In genomic region chr15:5194931-5195330, GRCm38 (mm10) we compare ENCODE assay signal across 20 mouse cellular contexts. TPM values are rescaled to one million over a fixed set of nuclear protein-coding genes. Genes with fewer than 3 reads are reported as not detected.
A peak's percentile ranks its signal among the peaks of the same experiment; 100 is the strongest.
DNase-seq lines count a peak whose midpoint lies in the region; ATAC-seq and TF ChIP-seq lines count a peak whose summit lies in the region.
"Had no signal": no experiment of that assay in that cellular context is flagged by ENCODE, and none has a peak within 500 bp of the region (broad histone marks: within the 10 kb centered on the region; RNA-seq: fewer than 3 reads in every experiment).

No protein-coding gene starts in this region.

- H3K36me3 ChIP-seq in kidney, adult 2 months (ENCODE audit: control insufficient read depth, insufficient read depth, low read length): no peaks in the 10 kb centered on the region; the same call in 1 of the 2 replicates
- peaks cover 35% of the 10 kb centered on the region for H3K36me3 ChIP-seq in kidney, embryonic 15.5 days
- H3K36me3 ChIP-seq in small intestine, adult 2 months (ENCODE audit: control insufficient read depth, insufficient read depth, low read length): peaks cover 8% of the 10 kb centered on the region
- H3K36me3 ChIP-seq in stomach, postnatal 0 days (ENCODE audit: control insufficient read depth, insufficient read depth, low read length): no peaks in the 10 kb centered on the region

- DNase-seq in kidney, adult 2 months: peak; percentile 36
- DNase-seq in kidney, postnatal 36 days: peak; percentile 22 to 43
- no peak for DNase-seq in kidney, adult 11 months
- DNase-seq in stomach, postnatal 0 days (ENCODE audit: low spot score): no peak
- DNase-seq: cerebellum, adult 18-20 months; cerebellum, adult 9-11 months; cerebellum, postnatal 36 days; forebrain, postnatal 0 days; gastrocnemius, adult 2 months; gastrocnemius, postnatal 25 days; heart, postnatal 4 days had no signal

- no peaks in the 10 kb centered on the region for H3K27me3 ChIP-seq in kidney, adult 2 months (replicated peaks; ENCODE audit: control insufficient read depth, insufficient read depth, low read length)
- no peaks in the 10 kb centered on the region for H3K27me3 ChIP-seq in kidney, embryonic 15.5 days
- H3K27me3 ChIP-seq in small intestine, adult 2 months (ENCODE audit: control insufficient read depth, insufficient read depth, low read length): no peaks in the 10 kb centered on the region
- no peaks in the 10 kb centered on the region for H3K27me3 ChIP-seq in stomach, postnatal 0 days (ENCODE audit: control insufficient read depth, insufficient read depth, low read length)
- H3K27me3 ChIP-seq: forebrain, embryonic 13.5 days; heart, embryonic 15.5 days; hindbrain, embryonic 12.5 days had no signal

- no peak for TF ChIP-seq CTCF in kidney, adult 2 months (conservative IDR thresholded peaks at IDR 0.05; ENCODE audit: insufficient read depth, insufficient read length, low read depth, low read length)
- TF ChIP-seq CTCF in small intestine, adult 2 months (IDR thresholded peaks at IDR 0.05; ENCODE audit: extremely low read depth, insufficient read length, insufficient replicate concordance, low read depth, low read length): no peak
- no peak for TF ChIP-seq CTCF in stomach, postnatal 0 days (IDR thresholded peaks at IDR 0.05; ENCODE audit: low read depth)

- WGBS in kidney, adult 2 months: 79% methylated on average over 9 of the region's 9 CpGs
- WGBS in kidney, embryonic 15.5 days: 76% methylated on average over 9 of the region's 9 CpGs
- 77% methylated on average over 9 of the region's 9 CpGs for WGBS in small intestine, adult 2 months
- 77% methylated on average over 9 of the region's 9 CpGs for WGBS in stomach, postnatal 0 days

- TF ChIP-seq EP300 in stomach, postnatal 0 days (optimal IDR thresholded peaks at IDR 0.05): no peak

- H3K27ac ChIP-seq in kidney, adult 2 months (ENCODE audit: insufficient read depth, low read depth, low read length): no peak overlapping the region
- H3K27ac ChIP-seq in kidney, embryonic 15.5 days: no peak overlapping the region
- peak overlapping the region; percentile 26; the same call in 1 of the 2 replicates for H3K27ac ChIP-seq in small intestine, adult 2 months (ENCODE audit: insufficient read depth, low read depth, low read length)
- peak overlapping the region; percentile 78 for H3K27ac ChIP-seq in stomach, postnatal 0 days (replicated peaks)
- H3K27ac ChIP-seq: embryonic facial prominence, embryonic 10.5 days; forebrain, embryonic 13.5 days; heart, embryonic 15.5 days; hindbrain, embryonic 12.5 days had no signal

- peaks cover 17% of the 10 kb centered on the region for H3K4me1 ChIP-seq in kidney, adult 2 months (ENCODE audit: control insufficient read depth, insufficient read depth, low read length)
- peaks cover 15% of the 10 kb centered on the region for H3K4me1 ChIP-seq in kidney, embryonic 15.5 days
- H3K4me1 ChIP-seq in small intestine, adult 2 months (ENCODE audit: control insufficient read depth, insufficient read depth, insufficient read length, low read length): peaks cover 11% of the 10 kb centered on the region; the same call in 1 of the 2 replicates
- H3K4me1 ChIP-seq in stomach, postnatal 0 days (replicated peaks; ENCODE audit: control insufficient read depth, insufficient read depth): 0 out of 2 replicates have a peak, but pooled peaks cover 2% of the 10 kb centered on the region
- H3K4me1 ChIP-seq: embryonic facial prominence, embryonic 10.5 days; forebrain, embryonic 13.5 days; hindbrain, embryonic 12.5 days had no signal

- TF ChIP-seq POLR2A in kidney, adult 2 months (IDR thresholded peaks at IDR 0.05; ENCODE audit: low read depth, low read length): no peak
- no peak for TF ChIP-seq POLR2A in small intestine, adult 2 months (IDR thresholded peaks at IDR 0.05; ENCODE audit: low read depth, low read length)

- no peak overlapping the region for H3K4me2 ChIP-seq in kidney, embryonic 15.5 days
- no peak overlapping the region for H3K4me2 ChIP-seq in stomach, postnatal 0 days (replicated peaks; ENCODE audit: low read depth)
- H3K4me2 ChIP-seq: forebrain, embryonic 13.5 days; heart, embryonic 15.5 days; hindbrain, embryonic 12.5 days had no signal

- no peaks in the 10 kb centered on the region for H3K9me3 ChIP-seq in kidney, embryonic 15.5 days (replicated peaks)
- H3K9me3 ChIP-seq in stomach, postnatal 0 days (ENCODE audit: control insufficient read depth, low read length): no peaks in the 10 kb centered on the region
- H3K9me3 ChIP-seq: embryonic facial prominence, embryonic 10.5 days; forebrain, embryonic 13.5 days; heart, embryonic 15.5 days; hindbrain, embryonic 12.5 days had no signal

- no peak overlapping the region for H3K9ac ChIP-seq in kidney, embryonic 15.5 days
- H3K9ac ChIP-seq in stomach, postnatal 0 days (ENCODE audit: low read length): no peak overlapping the region
- H3K9ac ChIP-seq: forebrain, embryonic 13.5 days; forebrain, postnatal 0 days; heart, embryonic 15.5 days; hindbrain, embryonic 12.5 days had no signal

- H3K4me3 ChIP-seq in kidney, adult 2 months (ENCODE audit: insufficient read depth, low read depth, low read length): no peak overlapping the region
- H3K4me3 ChIP-seq in kidney, embryonic 15.5 days (replicated peaks): no peak overlapping the region
- no peak overlapping the region for H3K4me3 ChIP-seq in small intestine, adult 2 months (ENCODE audit: low read depth, low read length)
- no peak overlapping the region for H3K4me3 ChIP-seq in stomach, postnatal 0 days (ENCODE audit: low read depth, low read length)
- H3K4me3 ChIP-seq: embryonic facial prominence, embryonic 10.5 days; forebrain, embryonic 13.5 days; gastrocnemius, adult 2 months; heart, embryonic 15.5 days; hindbrain, embryonic 12.5 days had no signal

- ATAC-seq in kidney, embryonic 15.5 days (replicated peaks; ENCODE audit: low FRiP score): no peak
- ATAC-seq in stomach, postnatal 0 days (ENCODE audit: low FRiP score, low TSS enrichment): no peak
- no peak for ATAC-seq in frontal cortex, adult (ENCODE audit: low TSS enrichment)
- ATAC-seq: forebrain, embryonic 13.5 days; forebrain, postnatal 0 days; hindbrain, embryonic 16.5 days; inflammation-experienced regulatory T-cells, adult 6 months had no signal

RNA-seq across cellular contexts. Expression of gene Ttc33, which starts 9.6 kb away (rescaled TPM):
- polyA plus RNA-seq in kidney, adult 2 months (2012; rRNA removed): 9.6 and 14.2 TPM in 2 replicates
- 45.1 and 45.2 TPM in 2 replicates for polyA plus RNA-seq in kidney, embryonic 15.5 days (2015; fragmentation: Nextera tagmentation; extraction: Ambion mirVana)
- 0.76 and 1.4 TPM in 2 replicates for polyA plus RNA-seq in small intestine, adult 2 months (2012; rRNA removed)
- 26.7 and 27.3 TPM in 2 replicates for polyA plus RNA-seq in stomach, postnatal 0 days (2015; fragmentation: Nextera tagmentation; extraction: Ambion mirVana)

RNA-seq across cellular contexts. Expression of gene Ptger4, which starts 49.1 kb away (rescaled TPM):
- polyA plus RNA-seq in kidney, adult 2 months (2012; rRNA removed): 5.6 and 5.7 TPM in 2 replicates
- 4.2 and 5.2 TPM in 2 replicates for polyA plus RNA-seq in kidney, embryonic 15.5 days (2015; fragmentation: Nextera tagmentation; extraction: Ambion mirVana)
- polyA plus RNA-seq in small intestine, adult 2 months (2012; rRNA removed): 37.8 and 85.6 TPM in 2 replicates
- polyA plus RNA-seq in stomach, postnatal 0 days (2015; fragmentation: Nextera tagmentation; extraction: Ambion mirVana): 6.3 and 6.4 TPM in 2 replicates

RNA-seq across cellular contexts. Expression of gene Prkaa1, which starts 51.3 kb away (rescaled TPM):
- polyA plus RNA-seq in kidney, adult 2 months (2012; rRNA removed): 5.3 and 6.5 TPM in 2 replicates
- polyA plus RNA-seq in kidney, embryonic 15.5 days (2015; fragmentation: Nextera tagmentation; extraction: Ambion mirVana): 22.6 and 23.7 TPM in 2 replicates
- 0.55 and 1.1 TPM in 2 replicates for polyA plus RNA-seq in small intestine, adult 2 months (2012; rRNA removed)
- polyA plus RNA-seq in stomach, postnatal 0 days (2015; fragmentation: Nextera tagmentation; extraction: Ambion mirVana): 13.7 and 13.9 TPM in 2 replicates

Comparison
In these comparisons a context has a peak if more than half of its experiments do, and no peak if none do; other contexts are left out.
1. DNase-seq: peak in kidney, adult 2 months (single experiment) and kidney, postnatal 36 days (2 of 2); none in kidney, adult 11 months (single experiment) and stomach, postnatal 0 days (single experiment).
2. H3K27ac ChIP-seq: peak in small intestine, adult 2 months (single experiment) and stomach, postnatal 0 days (single experiment); none in kidney, adult 2 months (single experiment) and kidney, embryonic 15.5 days (single experiment).